ENCODE assay signal across 8 mouse cellular contexts in the genomic region with DNA sequence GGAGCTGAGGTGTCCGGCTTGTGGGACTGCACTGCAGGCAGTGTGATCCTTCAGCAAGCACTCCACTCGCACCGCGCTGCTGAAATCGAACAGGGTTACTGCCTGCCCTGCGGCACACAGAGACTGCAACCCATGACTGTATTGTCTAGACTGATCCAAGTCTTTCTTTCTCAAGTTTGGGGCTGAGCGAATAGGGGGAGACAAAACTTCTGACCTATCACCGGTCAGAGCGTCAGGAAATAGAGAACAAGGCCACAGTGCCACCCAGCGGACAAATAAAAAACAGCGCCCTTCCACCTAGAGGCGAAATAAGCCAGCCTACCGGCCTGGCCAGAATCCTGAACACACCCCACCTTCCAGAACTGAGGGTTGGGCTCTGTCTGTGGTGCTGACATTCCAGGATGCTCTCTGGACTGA. TPM values are rescaled to one million over a fixed set of nuclear protein-coding genes. Genes with fewer than 3 reads are reported as not detected.
DNase-seq lines count a peak whose midpoint lies in the region; ATAC-seq and TF ChIP-seq lines count a peak whose summit lies in the region.

No protein-coding gene starts in this region.

- ATAC-seq in forebrain, embryonic 12.5 days (ENCODE audit: low FRiP score) = peak; percentile 72
- peak; percentile 74 for ATAC-seq in heart, postnatal 0 days (ENCODE audit: insufficient read depth, low read depth)
- ATAC-seq in neural tube, embryonic 15.5 days (ENCODE audit: low FRiP score) = peak; percentile 53; the same call in 1 of the 2 replicates

- peaks cover 23% of the 10 kb centered on the region for H3K4me1 ChIP-seq in E14TG2a.4 (replicated peaks; ENCODE audit: low read depth, low read length)
- H3K4me1 ChIP-seq in forebrain, embryonic 12.5 days = peaks cover 9% of the 10 kb centered on the region; the same call in 1 of the 2 replicates
- H3K4me1 ChIP-seq in heart, postnatal 0 days (ENCODE audit: control insufficient read depth, insufficient read depth) = no peaks in the 10 kb centered on the region; the same call in 1 of the 2 replicates
- no peaks in the 10 kb centered on the region for H3K4me1 ChIP-seq in neural tube, embryonic 15.5 days

- no peaks in the 10 kb centered on the region for H3K9me3 ChIP-seq in E14TG2a.4 (ENCODE audit: low read length)
- H3K9me3 ChIP-seq in forebrain, embryonic 12.5 days = no peaks in the 10 kb centered on the region
- no peaks in the 10 kb centered on the region for H3K9me3 ChIP-seq in heart, postnatal 0 days (replicated peaks; ENCODE audit: control insufficient read depth, low read length)
- no peaks in the 10 kb centered on the region for H3K9me3 ChIP-seq in neural tube, embryonic 15.5 days (replicated peaks)

- no peaks in the 10 kb centered on the region for H3K36me3 ChIP-seq in E14TG2a.4 (ENCODE audit: insufficient read depth, low read length)
- no peaks in the 10 kb centered on the region for H3K36me3 ChIP-seq in forebrain, embryonic 12.5 days (replicated peaks)
- H3K36me3 ChIP-seq in heart, postnatal 0 days (replicated peaks; ENCODE audit: control insufficient read depth, insufficient read depth, low read length) = no peaks in the 10 kb centered on the region
- H3K36me3 ChIP-seq in neural tube, embryonic 15.5 days = no peaks in the 10 kb centered on the region

- H3K27ac ChIP-seq in forebrain, embryonic 12.5 days = no peak overlapping the region
- no peak overlapping the region for H3K27ac ChIP-seq in heart, postnatal 0 days (ENCODE audit: low read depth)
- H3K27ac ChIP-seq in neural tube, embryonic 15.5 days (replicated peaks) = no peak overlapping the region

- H3K9ac ChIP-seq in forebrain, embryonic 12.5 days = no peak overlapping the region
- H3K9ac ChIP-seq in heart, postnatal 0 days (replicated peaks; ENCODE audit: low read depth, low read length) = no peak overlapping the region
- H3K9ac ChIP-seq in neural tube, embryonic 15.5 days (replicated peaks) = no peak overlapping the region

- H3K27me3 ChIP-seq in E14TG2a.4 (ENCODE audit: insufficient read depth, low read length) = peaks cover 59% of the 10 kb centered on the region
- 0 out of 2 replicates have a peak, but pooled peaks cover 5% of the 10 kb centered on the region for H3K27me3 ChIP-seq in forebrain, embryonic 12.5 days
- H3K27me3 ChIP-seq in heart, postnatal 0 days (ENCODE audit: control insufficient read depth, insufficient read depth, low read length) = 0 out of 2 replicates have a peak, but pooled peaks cover 6% of the 10 kb centered on the region
- no peaks in the 10 kb centered on the region for H3K27me3 ChIP-seq in neural tube, embryonic 15.5 days (replicated peaks)

- no peak for TF ChIP-seq EP300 in heart, postnatal 0 days (IDR thresholded peaks at IDR 0.05; ENCODE audit: low read depth)

- peak; percentile 70 for DNase-seq in c-Kit-positive CD71-positive TER-119-positive erythroid progenitor cells, embryonic 14.5 days (ENCODE audit: low spot score)
- DNase-seq in heart, postnatal 0 days (ENCODE audit: low spot score) = peak; percentile 83
- peak; percentile 93 for DNase-seq in kidney, postnatal 4 days
- DNase-seq in lung, adult 18-20 months = peak; percentile 77 to 81
- peak; percentile 71 for DNase-seq in testis, postnatal 14 days (ENCODE audit: low spot score)

- peak overlapping the region; percentile 50 for H3K4me2 ChIP-seq in forebrain, embryonic 12.5 days
- peak overlapping the region; percentile 68 for H3K4me2 ChIP-seq in heart, postnatal 0 days (ENCODE audit: low read depth, low read length)
- peak overlapping the region; percentile 47 for H3K4me2 ChIP-seq in neural tube, embryonic 15.5 days

- peak; percentile 97 for TF ChIP-seq CTCF in E14TG2a.4 (conservative IDR thresholded peaks at IDR 0.05; ENCODE audit: low read length)
- TF ChIP-seq CTCF in heart, postnatal 0 days (IDR thresholded peaks at IDR 0.05; ENCODE audit: low read depth) = peak; percentile 91

- H3K4me3 ChIP-seq in E14TG2a.4 (replicated peaks; ENCODE audit: low read length) = peak overlapping the region; percentile 58
- peak overlapping the region; percentile 20 for H3K4me3 ChIP-seq in forebrain, embryonic 12.5 days (replicated peaks)
- H3K4me3 ChIP-seq in heart, postnatal 0 days (ENCODE audit: low read depth, low read length) = peak overlapping the region; percentile 39
- H3K4me3 ChIP-seq in neural tube, embryonic 15.5 days (replicated peaks) = 0 out of 2 replicates have a peak overlapping the region, but pooled peaks have one; percentile 16

- WGBS in forebrain, embryonic 12.5 days = 6% methylated on average over 13 of the region's 13 CpGs
- WGBS in heart, postnatal 0 days = 8% methylated on average over 13 of the region's 13 CpGs
- 6% methylated on average over 13 of the region's 13 CpGs for WGBS in neural tube, embryonic 15.5 days

RNA-seq across cellular contexts. Expression of a gene that starts 7.1 kb away (rescaled TPM):
- 0.40 and 0.76 TPM in 2 replicates for polyA plus RNA-seq in forebrain, embryonic 12.5 days (2016; fragmentation: Nextera tagmentation; extraction: Ambion mirVana)
- total RNA-seq in heart, postnatal 0 days (2014; rRNA removed; ENCODE audit: low replicate concordance) = 0.04 and 0.77 TPM in 2 replicates
- polyA plus RNA-seq in heart, postnatal 0 days (2015; fragmentation: Nextera tagmentation; extraction: Ambion mirVana) = 0.22 and 0.42 TPM in 2 replicates
- polyA plus RNA-seq in neural tube, embryonic 15.5 days (2015; fragmentation: Nextera tagmentation; extraction: Ambion mirVana) = 0.42 and 2.1 TPM in 2 replicates
